Mouse (Mus musculus) spleen, embryonic (tissue): ENCODE results near the gene Susd3.

Experiments used
- CTCF ChIA-PET: fragments of 350-600 bp; sonication (Branson Sonifier 250); formaldehyde crosslinking; loops from one replicate; lab custom pipeline; 2022; lab: Charles Lee

Gene Susd3

DNA sequence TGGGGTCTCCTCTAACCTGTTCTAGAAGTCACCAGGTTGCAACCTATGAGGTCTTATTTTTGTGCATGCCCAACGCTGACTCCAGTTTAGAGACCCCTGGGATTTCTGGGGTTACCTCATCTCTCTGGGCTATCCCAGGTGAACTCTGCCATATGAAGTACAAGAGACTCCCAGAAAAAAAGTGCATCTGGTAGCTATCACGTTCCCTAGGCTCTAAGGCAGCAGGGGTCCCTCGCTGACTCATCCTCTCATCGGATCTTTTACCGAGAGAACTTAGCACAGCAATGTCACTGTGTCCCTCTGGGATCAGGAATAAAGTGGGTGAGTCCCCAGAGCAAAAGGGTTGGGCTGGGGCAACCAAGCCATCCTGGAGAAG is 33.4 kb downstream of the Susd3 start:
- CTCF ChIA-PET, result interaction anchor here (1.3 kb wide), 1 partner anchor 9 kb away, joined by 3 read pairs; no protein-coding TSS in a partner anchor

DNA sequence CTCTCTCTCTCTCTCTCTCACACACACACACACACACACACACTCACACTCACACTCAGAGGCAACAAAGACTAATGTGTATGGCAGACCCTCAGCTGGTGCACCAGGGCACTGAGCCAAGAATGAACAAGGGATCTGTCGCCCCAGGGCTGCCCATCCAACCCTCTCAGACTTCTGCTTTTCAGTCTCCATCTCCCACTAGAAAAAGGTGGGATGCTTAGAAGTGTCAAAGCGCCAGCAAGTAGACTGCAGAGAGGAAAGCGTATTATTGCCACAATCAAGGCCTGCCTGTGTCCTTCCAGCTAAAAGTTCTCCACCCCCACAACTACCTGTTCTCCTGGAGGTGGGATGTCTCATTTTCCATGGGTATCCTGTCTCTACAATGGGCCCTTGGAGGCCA is 34.1 kb downstream of the Susd3 start:
- CTCF ChIA-PET, result interaction anchor here (0.7 kb wide), 1 partner anchor 22 kb away, joined by 3 read pairs; no protein-coding TSS in a partner anchor

DNA sequence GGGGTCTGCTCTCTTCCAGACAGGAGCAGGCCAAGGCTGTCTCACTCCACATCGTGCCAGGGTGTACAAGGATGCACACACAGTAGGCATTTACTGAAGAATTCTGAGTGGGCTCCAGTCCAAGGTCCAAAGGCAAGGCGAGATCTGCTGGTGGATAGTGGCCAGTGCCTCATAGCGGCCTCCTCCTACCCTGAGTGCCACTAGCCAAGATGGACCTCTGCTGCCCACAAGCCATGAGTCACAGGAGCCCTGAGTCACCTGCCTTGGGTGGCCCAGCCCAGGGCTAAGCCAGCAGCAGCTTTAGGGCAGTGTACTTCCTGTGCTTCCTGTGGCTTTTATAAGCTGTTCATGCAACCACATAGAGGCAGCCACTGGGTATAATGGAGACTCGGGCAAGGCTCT is 35.0 kb downstream of the Susd3 start:
- CTCF ChIA-PET, result no interaction called here

DNA sequence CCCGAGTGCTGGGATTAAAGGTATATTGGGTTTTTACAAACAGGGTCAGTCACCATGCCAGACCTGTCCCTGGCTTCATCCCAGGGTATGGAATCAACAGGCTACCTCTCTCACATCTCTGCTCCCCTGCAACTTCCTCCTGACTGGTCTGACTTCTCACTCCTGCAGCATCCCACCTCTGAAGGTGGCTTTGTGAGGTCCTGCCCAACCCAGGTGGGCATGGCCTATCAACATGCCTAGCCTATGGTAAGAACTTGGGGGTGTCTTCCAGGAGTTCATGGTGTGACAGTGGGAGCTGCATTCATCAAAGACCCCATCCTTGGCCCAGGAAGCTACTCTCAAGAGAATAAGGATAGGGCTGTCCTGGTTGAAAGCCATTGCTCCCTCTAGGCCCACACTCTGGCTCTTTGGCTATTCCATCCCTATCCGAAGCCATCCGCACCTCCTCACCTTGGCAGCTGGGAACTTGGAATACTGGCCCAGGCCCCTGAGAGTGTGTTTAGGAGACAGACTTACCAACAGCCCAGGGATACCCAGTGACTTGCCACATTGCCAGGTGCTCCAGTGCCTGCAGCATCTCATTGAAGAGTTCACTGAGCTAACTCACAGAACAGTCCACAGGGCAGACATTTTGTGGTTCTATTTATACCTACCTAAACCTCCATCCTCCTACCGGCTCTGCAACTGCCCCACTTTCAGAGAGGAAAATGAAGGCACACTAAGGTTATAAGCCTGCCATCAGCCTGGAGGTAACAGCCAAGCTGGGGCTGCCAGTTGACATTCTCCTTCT is 35.6 kb downstream of the Susd3 start:
- CTCF ChIA-PET, result interaction anchor here (0.7 kb wide), 1 partner anchor 23 kb away, joined by 8 read pairs; no protein-coding TSS in a partner anchor

DNA sequence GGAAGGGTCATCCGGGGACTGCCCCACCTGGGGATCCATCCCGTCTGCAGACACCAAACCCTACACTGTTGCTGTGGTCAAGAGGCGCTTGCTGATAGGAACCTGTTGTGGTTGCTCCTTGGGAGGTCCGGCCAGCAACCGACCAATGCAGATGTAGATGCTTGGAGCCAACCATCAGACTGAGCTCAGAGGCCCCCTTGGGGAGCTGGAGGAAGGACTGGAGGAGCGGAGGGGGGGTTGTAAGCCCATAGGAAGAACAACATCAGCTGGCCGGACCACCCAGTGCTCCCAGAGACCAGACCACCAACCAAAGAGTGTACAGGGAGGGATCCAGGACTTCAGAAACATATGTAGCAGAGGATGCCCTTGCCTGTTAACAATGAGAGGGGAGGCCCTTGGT is 39.2 kb downstream of the Susd3 start:
- CTCF ChIA-PET, result no interaction called here

DNA sequence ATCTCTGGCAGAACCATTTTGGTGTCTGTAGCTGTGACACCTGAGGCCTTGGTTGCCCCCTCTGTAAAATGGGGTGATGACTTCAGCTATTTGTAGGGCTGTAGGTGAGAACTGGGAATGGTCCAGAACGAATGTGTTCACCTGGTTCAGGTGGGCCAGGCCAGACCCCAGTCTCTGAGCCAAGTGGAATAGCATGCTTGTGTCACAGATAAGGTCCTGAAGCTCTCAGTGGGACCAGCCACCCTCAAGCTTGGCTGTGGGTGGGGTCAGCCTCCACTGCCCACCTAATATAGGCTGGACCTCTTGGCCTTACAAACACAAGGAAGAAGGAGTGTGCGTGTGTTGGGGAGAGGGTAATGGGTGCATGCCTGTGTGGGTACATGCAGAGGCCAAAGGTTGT is 42.2 kb downstream of the Susd3 start:
- CTCF ChIA-PET, result interaction anchor here (1.0 to 1.4 kb wide), 2 partner anchors 19 to 21 kb away, joined by 3 to 4 read pairs; no protein-coding TSS in a partner anchor

DNA sequence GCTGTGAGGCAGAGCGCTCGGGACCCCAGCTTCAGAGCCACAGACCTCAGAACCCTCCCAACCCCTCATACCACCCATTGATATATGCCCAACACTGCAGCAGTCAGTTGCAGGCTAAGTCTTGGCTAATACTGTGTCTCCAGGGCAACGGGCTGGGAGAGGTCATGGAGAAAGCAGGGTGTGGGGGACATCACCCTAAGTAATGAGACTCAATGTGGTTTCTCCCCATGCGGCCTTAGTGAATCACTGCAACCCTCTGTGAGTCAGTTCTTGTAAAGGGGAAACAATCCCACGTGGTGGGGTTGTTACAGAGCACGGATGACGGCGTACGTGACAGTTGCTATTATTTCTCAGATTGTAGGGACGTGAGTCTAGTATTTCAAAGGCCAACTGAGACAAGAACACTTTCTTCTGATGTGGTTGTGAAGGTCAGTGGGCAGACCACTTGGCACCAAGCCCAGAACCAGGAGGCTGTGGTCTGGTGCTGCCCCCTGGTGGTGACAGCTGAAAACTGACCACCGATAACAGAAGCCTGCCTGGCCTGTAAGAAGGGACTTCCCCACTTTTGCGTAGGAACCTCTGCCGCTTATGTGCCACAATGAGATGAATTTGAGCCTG is 43.0 kb downstream of the Susd3 start:
- CTCF ChIA-PET, result interaction anchor here (0.5 to 1.0 kb wide), 3 partner anchors 22 to 209 kb away, joined by 3 to 4 read pairs (median 3); no protein-coding TSS in a partner anchor

DNA sequence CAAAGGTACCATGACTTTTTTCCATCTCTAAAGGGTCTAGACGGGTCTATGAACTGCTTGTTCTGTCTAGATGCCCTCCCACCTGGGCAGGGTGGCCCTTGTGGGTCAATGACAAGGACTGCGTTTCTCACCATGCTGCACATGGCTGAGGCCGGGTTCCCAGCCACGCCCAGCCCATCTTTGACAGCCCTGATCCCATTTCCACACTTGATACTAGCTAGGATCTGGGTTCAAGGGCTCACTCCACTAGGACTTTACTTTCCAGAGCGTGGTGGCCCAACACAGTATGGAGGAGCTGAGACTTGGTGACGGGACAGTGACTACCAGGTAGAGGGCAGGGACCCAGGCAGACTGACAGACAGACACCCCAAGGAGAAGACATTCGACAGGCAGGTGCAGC is 46.0 kb downstream of the Susd3 start:
- CTCF ChIA-PET, result no interaction called here

DNA sequence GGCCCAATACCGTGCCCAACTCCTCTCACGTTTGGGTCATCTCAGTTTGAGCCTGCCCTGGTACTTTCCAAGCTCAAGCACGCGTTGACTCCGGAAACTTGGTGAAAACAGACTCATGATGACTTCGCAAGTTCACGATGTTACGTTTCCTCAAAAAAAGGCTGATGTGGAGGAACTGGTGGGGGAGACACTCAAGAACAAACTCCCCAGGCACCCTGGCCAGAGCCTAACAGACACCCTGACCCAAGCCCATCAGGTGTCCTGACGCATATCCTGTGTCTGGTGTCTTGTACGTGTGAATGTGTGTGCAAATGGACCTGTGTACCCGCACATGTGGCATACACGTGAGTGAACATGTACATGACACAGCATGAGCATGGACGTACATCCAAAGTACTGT is 47.8 kb downstream of the Susd3 start:
- CTCF ChIA-PET, result no interaction called here

DNA sequence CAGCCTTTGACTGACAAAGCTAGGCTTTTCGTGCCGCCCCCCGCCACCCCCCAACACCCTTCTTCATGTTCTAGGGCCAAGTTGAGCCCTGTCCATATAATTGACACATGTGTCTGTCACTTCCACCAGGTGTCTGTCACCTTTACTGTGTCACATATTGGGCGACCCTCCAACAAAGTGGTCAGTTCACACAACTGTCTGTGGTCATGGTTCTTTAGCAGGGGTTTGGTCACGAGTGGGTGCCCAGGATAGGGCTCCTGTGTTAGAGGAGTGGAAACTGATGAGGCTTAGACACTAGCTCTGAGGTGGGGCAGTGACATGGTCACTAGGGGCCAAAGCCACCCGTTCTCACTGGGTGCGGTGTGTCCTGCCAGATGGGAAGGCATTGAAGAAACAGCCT is 48.6 kb downstream of the Susd3 start:
- CTCF ChIA-PET, result no interaction called here

DNA sequence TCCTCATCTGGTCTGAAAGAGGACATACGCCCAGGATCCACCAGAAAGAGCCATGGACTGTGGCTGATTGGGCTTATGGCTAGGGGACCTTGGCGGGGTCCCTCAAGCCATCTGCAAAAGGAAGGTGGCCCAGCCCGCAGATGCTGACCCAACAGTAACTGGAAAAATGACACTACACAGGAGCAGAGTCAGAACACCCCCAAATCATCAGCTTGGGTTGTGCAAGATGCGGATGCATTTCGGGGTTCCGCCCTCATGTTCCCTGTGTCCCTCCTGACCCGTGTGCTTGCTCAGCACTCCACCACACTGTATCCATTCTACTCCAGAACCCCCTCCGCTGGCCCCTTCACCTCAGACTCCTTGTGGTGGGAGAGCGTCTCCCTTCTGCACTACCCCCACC is 49.8 kb downstream of the Susd3 start:
- CTCF ChIA-PET, result interaction anchor here (0.6 kb wide), 1 partner anchor 118 kb away, joined by 3 read pairs; no protein-coding TSS in a partner anchor

DNA sequence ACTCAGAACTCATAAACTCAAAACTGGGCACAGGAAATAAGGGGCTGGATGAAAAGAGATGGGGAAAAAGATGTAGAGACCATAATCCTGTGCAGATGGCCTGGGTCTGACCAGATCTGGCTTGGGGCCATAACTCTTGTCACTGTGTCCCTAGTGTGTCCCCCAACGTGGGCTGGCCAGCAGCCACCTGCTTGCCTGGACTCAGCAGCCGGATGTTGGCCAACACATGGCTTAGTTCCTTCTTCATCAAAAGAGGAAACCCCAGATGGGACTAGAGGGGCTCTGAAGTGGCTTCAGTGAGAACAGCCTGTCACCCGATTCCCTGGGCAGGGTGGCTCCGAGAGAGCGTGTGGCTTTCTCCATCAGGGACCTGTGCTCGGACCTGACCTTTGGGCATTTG is 51.7 kb downstream of the Susd3 start:
- CTCF ChIA-PET, result no interaction called here

DNA sequence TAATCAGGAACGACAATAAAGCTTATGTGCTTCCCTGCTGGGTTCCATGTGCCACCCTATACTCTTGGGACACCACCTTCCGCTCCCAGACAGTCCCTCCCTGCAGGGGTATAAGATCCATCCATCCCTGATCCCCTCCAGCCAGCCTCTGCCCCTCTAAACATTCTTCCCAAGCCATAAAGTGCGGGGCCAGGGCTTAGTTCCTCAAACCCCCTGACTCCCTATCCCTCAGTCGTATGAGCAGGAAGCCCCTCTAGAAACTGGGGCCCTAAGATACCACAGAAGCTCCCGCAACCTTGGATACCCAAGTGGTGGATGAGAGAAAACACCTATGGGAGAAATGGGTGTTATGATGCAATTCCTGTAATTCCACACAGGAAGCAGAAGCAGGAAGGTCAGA is 52.3 kb downstream of the Susd3 start:
- CTCF ChIA-PET, result no interaction called here

DNA sequence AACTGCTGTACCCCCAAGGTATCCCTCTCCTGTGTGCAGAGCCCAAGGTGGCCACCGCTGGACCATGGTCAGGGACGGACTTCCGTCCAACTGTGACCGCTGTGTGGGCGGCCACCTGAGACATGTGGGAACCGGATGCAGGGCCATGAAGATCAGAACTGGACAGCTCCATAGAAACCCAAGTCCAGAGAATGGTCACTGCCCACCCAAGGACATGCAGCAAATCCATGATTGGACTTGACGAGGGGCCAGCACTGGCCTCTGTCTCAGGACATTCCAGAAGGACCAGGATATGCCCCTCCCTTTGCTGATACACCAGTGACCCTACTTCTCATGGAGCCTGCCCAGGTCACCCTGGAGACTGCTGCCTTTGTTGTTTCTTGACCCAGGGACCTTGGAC is 52.9 kb downstream of the Susd3 start:
- CTCF ChIA-PET, result no interaction called here

DNA sequence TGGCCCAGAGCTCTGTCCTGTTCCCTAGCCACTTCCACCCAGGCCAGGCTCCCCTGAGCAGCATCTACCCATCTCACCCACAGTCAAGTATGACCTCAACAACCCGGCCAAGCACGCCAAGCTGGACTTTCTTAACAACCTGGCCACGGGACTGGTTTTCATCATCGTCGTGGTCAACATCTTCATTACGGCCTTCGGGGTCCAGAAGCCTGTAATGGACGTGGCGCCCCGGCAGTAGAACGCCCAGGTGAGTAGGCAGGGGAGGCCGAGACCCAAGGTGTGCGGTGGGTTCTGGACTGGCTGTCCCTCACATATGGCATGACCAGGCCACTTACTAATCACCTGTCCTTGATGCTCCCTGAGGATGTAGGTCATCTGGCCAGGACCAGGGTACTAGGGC is 53.7 kb downstream of the Susd3 start:
- CTCF ChIA-PET, result no interaction called here

DNA sequence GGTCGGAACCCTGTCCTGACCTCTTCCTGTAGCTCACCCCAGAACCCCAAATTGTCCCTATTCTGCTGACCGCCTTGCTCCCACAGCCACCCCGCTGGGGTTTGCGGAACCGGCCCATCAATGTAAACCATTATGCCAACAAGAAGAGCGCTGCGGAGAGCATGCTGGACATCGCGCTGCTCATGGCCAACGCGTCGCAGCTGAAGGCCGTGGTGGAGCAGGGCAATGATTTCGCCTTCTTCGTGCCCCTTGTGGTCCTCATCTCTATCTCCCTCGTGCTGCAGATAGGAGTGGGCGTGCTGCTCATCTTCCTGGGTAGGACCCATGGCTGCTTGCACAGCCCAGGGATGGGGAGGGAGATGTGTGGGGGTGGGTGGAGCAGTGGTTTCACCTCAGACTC is 54.9 kb downstream of the Susd3 start:
- CTCF ChIA-PET, result no interaction called here

DNA sequence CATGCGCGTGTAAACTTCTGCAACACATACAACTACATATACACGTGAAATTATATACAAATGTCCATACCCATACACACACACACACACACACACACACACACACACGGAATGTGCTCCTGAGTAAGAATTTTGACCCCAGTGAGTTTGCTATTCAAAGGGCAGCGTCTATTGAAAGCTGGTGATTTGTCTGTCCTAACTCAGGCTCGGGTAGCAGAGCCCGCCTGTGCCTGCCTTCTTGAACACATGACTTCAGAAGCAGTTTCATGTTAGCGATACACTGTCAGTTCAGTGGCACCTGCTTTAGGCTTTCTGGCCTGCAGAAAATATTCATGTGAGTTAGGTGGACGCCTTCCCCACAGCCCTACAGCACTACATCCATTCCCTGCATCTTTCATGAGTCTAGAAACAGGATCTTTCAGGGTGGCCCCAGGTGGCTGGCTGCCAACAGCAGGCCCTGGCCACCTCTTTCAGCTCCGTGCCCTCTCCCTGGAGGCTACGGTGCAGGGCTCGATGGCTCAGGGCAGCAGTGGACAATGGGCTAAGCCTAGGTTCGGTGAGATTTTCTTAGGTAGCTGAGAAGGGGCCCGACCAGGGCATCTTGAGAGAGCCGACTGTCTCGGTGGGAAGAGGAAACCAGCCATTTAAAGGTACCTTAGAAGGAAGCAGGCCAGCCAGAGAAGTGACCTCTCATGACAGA is 56.2 kb downstream of the Susd3 start:
- CTCF ChIA-PET, result interaction anchor here (1.1 kb wide), 1 partner anchor 22 kb away, joined by 3 read pairs; no protein-coding TSS in a partner anchor

DNA sequence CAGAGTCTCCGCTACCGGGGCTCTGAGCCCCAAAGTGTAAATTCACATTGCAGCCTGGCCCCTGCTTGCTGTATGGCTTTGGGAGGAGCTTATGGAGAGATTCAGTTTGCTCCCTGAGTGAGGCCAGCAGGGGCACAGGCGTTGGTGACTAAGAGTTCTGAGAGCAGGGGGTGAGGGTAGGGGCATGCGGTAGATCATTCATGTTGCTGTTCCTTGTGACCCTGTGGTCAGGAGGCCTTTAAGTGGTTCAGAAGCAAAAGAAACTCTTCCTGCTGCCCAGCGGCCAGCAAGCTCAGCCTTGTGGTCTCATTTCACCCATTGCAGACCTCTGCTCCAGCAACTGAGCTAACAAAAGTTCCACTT is 56.9 kb downstream of the Susd3 start:
- CTCF ChIA-PET, result interaction anchor here (1.1 kb wide), 1 partner anchor 22 kb away, joined by 3 read pairs; no protein-coding TSS in a partner anchor

DNA sequence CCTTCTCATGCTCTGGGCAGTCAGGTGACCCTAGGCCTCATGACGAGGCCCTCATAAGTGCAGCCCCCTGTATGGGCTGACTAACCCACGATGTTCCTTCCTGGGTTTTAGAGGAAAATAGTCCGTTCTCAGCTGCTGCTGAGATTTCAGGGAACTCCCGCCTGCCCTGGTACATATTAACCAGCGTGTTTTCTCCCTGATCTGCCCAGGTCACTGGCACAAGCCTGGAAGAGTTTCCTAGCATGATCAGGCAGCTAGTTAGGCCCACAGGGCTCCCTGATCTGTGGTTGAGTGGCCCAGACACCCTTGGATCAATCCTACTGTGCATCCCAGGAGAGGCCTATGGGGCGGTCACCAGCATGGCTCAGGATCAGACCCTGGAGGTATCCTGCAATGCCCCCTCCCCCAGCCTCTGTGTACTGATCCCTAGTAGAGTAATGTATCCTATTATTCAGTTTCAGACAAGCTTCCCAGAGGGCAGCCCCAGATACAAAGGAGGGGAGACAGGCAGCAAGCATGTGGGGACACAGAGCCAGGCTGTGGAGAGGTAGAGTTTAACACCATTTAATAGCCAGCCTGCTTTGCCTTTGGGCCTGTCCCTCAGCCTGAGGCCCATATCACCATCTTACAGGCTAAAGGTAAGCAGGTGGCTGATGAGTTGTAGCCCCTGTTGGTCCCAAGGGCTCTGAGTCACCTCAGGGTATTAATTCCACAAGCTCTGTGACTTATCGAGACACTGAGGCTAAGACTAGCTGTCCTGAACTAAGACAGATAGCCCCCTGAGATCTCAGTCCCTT is 57.4 kb downstream of the Susd3 start:
- CTCF ChIA-PET, result no interaction called here

DNA sequence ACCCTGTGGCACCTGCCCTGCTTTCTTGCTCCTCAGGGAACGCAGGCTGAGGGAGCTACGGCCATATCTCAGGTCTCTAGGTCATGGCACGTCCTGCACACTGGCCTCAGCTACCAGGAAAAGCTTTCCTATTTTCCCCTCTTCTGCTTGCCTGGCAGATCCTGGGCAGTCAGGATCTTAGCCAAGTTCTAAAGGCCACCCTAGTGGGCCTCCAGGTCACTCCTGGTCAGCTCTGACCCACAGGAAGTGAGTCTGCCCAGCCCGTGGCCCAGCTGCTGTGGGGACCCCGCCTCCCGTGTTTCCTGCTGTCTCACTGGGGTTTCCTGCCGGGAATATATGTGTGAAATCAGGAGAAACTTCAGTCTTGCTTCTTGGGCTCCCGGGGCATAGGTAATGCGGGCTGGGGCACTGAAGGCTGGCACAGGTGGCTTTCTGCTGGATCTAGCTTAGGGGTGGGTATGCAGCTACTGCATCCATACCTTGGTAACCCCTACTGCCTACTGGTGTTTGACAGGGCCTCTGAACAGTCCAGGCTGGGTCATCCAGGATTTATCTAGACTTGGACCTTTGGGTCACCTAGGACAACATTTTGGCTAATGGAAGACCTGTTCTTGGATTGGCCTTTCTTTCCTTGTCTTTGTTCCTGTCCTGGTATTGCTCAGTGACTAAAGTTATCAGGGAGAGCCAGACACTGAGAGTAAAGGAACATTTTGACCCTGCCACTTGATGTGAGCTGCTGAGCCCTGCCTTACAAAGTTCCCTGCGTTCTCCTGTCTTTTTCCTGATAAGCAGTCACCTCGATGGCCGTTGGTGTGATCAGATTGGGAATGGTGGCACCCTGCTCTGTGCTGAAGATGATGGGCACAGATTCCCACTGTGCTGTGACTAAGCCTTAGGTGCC is 58.3 kb downstream of the Susd3 start:
- CTCF ChIA-PET, result interaction anchor here (0.5 kb wide), 1 partner anchor 22 kb away, joined by 8 read pairs; no protein-coding TSS in a partner anchor
